Mouse (Mus musculus) hindlimb bud, embryonic 11.5 days (tissue): ENCODE measurements around the gene Mss51.

ENCODE experiments used
- DNase-seq: peaks from one replicate; pipeline ENCODE4 v3.0.0-alpha.2; 2012; ENCODE audit warnings: low read depth, low spot score; ENCODE audit errors: extremely low spot score

The Mss51 gene

DNA sequence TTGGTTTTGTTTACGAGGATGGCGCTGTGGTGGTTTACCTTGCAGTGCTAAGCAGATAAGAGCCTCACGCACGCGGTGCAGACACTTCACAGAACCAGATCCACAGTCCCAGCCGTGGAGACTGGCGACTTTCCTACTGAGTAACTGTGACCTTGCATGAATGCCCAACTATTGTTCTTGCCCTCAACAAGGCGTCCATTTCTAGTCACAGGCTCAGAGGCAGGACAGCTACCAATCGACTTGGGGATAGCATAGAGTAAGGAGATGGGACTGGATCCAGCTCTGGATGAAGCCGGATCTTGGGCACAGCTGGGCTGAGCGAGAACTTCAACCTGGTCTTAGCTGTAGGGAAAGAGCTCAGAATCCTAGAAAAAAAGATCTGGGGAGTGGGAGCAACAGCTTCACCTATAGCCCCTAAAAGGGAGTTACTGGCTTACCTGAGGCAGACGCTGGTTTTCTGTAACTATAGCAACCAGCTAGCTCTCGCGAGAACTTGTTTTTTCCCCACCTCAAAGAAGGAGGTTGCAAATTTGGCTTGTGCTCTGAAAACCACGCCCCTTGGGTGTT lies 44.9 kb downstream of the Mss51 start, which contains the start of gene Cfap70:
Cfap70 (minus strand) TSS at position 462 of the 567 bp plus-strand sequence.
- peak; percentile 76 for DNase-seq

DNA sequence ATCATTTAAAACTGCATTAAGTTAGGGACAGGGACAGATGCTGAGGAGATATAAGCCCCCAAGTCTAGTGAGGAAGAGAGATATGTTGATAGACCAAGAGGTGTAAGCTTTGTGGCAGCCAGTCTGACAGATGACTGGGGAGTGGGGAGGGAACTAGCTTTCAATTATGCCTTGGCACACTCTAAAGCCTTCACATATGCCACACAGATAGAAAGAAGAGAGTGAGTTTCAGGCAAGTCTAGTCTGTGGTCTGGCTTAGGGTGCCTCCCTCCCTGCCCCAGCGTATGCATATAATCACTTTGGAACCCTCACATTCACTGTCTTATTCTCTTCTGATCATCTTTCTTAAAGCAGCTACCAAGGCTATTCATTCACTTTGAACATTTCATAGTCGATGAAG lies 45.4 kb downstream of the Mss51 start:
- DNase-seq = no peak

- DNase-seq = no peak
Observed at GRCm38 (mm10) chr14:20447209-20447608, 49.5 kb downstream of the Mss51 start.

DNA sequence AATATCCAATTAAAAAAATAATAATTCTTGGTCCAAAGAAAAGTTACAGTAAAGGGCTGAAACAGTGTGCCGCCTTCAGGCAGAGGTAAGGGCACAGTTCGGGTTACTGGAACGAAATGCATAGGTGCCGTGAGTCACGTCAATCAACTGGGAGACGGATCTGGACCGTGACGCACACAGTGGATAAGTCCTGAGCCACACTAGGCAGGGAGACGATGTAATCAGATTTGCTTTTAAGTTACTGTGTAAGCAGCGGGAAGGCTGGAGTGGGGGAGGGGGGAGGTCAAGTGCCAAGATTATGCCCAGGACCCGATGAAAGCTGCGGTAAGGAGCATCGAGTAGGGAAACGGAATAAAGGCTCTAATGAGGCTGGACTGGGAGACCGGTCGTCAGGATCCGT lies 54.4 kb downstream of the Mss51 start:
- DNase-seq = no peak

- no peak for DNase-seq
Observed at GRCm38 (mm10) chr14:20436976-20437375, 59.7 kb downstream of the Mss51 start.
